Mouse (Mus musculus) spleen, adult 2 months (tissue): ENCODE results near the gene Mdc1.

ENCODE experiments used
- CTCF ChIP-seq: fragments of 200-500 bp; IDR thresholded peaks from 2 replicates; pipeline ENCODE4 v1.5.1; 2011; ENCODE audit warnings: mild to moderate bottlenecking, inconsistent platforms; ENCODE audit not compliant: insufficient read depth, insufficient read length, insufficient replicate concordance; ENCODE audit errors: extremely low read depth
- POLR2A ChIP-seq: fragments of 200-500 bp; IDR thresholded peaks from 2 replicates; pipeline ENCODE4 v1.6.1; 2011; ENCODE audit warnings: low read depth, low read length, inconsistent platforms

GRCm38 (mm10) chr17:35883777-35884176 is 42.5 kb downstream of the Mdc1 start:
- no peak for TF ChIP-seq CTCF
- TF ChIP-seq POLR2A: no peak
